Mouse (Mus musculus): ENCODE results near the gene Rint1. TPM values are rescaled to one million over a fixed set of nuclear protein-coding genes. Genes with fewer than 3 reads are reported as not detected.

The Rint1 gene
- polyA plus RNA-seq, 2 experiments: 12.6 to 14.2 TPM

GRCm38 (mm10) chr5:23861721-23862120, 74.2 kb downstream of the Rint1 start:
- no peak for DNase-seq (ENCODE audit: low read depth in 3 of 3, low spot score in 3 of 3)
- no peak overlapping the region for H3K4me2 ChIP-seq (ENCODE audit: low read depth)

GRCm38 (mm10) chr5:23862291-23862690, 74.8 kb downstream of the Rint1 start:
- TF ChIP-seq CTCF (IDR thresholded peaks at IDR 0.05; ENCODE audit: low read depth) (no peak), EP300 (IDR thresholded peaks at IDR 0.05; ENCODE audit: low read depth) (no peak)
- H3K27me3 ChIP-seq (ENCODE audit: control insufficient read depth, insufficient read depth, low read length): no peaks in the 10 kb centered on the region
- no peaks in the 10 kb centered on the region for H3K4me1 ChIP-seq (replicated peaks; ENCODE audit: control insufficient read depth in 2 of 2, insufficient read depth in 2 of 2, low read length in 1 of 2)
- H3K4me3 ChIP-seq (ENCODE audit: insufficient read depth in 1 of 2, low read depth in 2 of 2, low read length in 2 of 2): no peak overlapping the region
- no peak overlapping the region for H3K9ac ChIP-seq (replicated peaks)
- H3K36me3 ChIP-seq (replicated peaks; ENCODE audit: control insufficient read depth, insufficient read depth, low read depth): no peaks in the 10 kb centered on the region; the same call in 1 of the 2 replicates
- no peak overlapping the region for H3K27ac ChIP-seq
- WGBS (ENCODE audit: insufficient replicate concordance): 64% methylated on average over 5 of the region's 5 CpGs
- ATAC-seq (ENCODE audit: insufficient read depth): no peak
- no peak for DNase-seq (ENCODE audit: low read depth in 3 of 3, low spot score in 3 of 3)
- H3K4me2 ChIP-seq (ENCODE audit: low read depth): no peak overlapping the region
- H3K9me3 ChIP-seq (ENCODE audit: control insufficient read depth, low read length): no peaks in the 10 kb centered on the region

More at GRCm38 (mm10) chr5:23861721-23862120, 74.2 kb downstream of the Rint1 start:
- TF ChIP-seq EP300 (IDR thresholded peaks at IDR 0.05; ENCODE audit: low read depth): no peak
- no peak for TF ChIP-seq CTCF (IDR thresholded peaks at IDR 0.05; ENCODE audit: low read depth)
- Histone ChIP-seq H3K27ac (no peak overlapping the region), H3K4me3 (ENCODE audit: insufficient read depth in 1 of 2, low read depth in 2 of 2, low read length in 2 of 2) (no peak overlapping the region), H3K36me3 (replicated peaks; ENCODE audit: control insufficient read depth, insufficient read depth, low read depth) (no peaks in the 10 kb centered on the region; the same call in 1 of the 2 replicates), H3K4me1 (replicated peaks; ENCODE audit: control insufficient read depth in 2 of 2, insufficient read depth in 2 of 2, low read length in 1 of 2) (no peaks in the 10 kb centered on the region), H3K27me3 (ENCODE audit: control insufficient read depth, insufficient read depth, low read length) (no peaks in the 10 kb centered on the region), H3K9ac (replicated peaks) (no peak overlapping the region), H3K9me3 (ENCODE audit: control insufficient read depth, low read length) (no peaks in the 10 kb centered on the region)
- WGBS (ENCODE audit: insufficient replicate concordance): 75% methylated on average over 9 of the region's 9 CpGs
- ATAC-seq (ENCODE audit: insufficient read depth): no peak

- ATAC-seq (ENCODE audit: insufficient read depth): no peak
- no peak for DNase-seq (ENCODE audit: low read depth in 3 of 3, low spot score in 3 of 3)
These were observed 75.9 kb downstream of the Rint1 start for GRCm38 (mm10) chr5:23863166-23864053.

GRCm38 (mm10) chr5:23864054-23864965, 76.8 kb downstream of the Rint1 start:
- no peaks in the 10 kb centered on the region for H3K27me3 ChIP-seq (ENCODE audit: control insufficient read depth, insufficient read depth, low read length)
- H3K4me1 ChIP-seq (replicated peaks; ENCODE audit: control insufficient read depth in 2 of 2, insufficient read depth in 2 of 2, low read length in 1 of 2): no peaks in the 10 kb centered on the region
- no peak for ATAC-seq (ENCODE audit: insufficient read depth)
- no peaks in the 10 kb centered on the region for H3K9me3 ChIP-seq (ENCODE audit: control insufficient read depth, low read length)
- H3K4me2 ChIP-seq (ENCODE audit: low read depth): no peak overlapping the region
- H3K27ac ChIP-seq: no peak overlapping the region
- H3K4me3 ChIP-seq (ENCODE audit: insufficient read depth in 1 of 2, low read depth in 2 of 2, low read length in 2 of 2): no peak overlapping the region
- no peak for DNase-seq (ENCODE audit: low read depth in 3 of 3, low spot score in 3 of 3)
- WGBS (ENCODE audit: insufficient replicate concordance): 64% methylated on average over 13 of the region's 13 CpGs
- no peak for TF ChIP-seq EP300 (IDR thresholded peaks at IDR 0.05; ENCODE audit: low read depth)
- TF ChIP-seq CTCF (IDR thresholded peaks at IDR 0.05; ENCODE audit: low read depth): no peak
- no peaks in the 10 kb centered on the region; the same call in 1 of the 2 replicates for H3K36me3 ChIP-seq (replicated peaks; ENCODE audit: control insufficient read depth, insufficient read depth, low read depth)
- H3K9ac ChIP-seq (replicated peaks): no peak overlapping the region

More at GRCm38 (mm10) chr5:23863166-23864053, 75.9 kb downstream of the Rint1 start:
- Histone ChIP-seq H3K9ac (replicated peaks) (no peak overlapping the region), H3K27me3 (ENCODE audit: control insufficient read depth, insufficient read depth, low read length) (no peaks in the 10 kb centered on the region), H3K9me3 (ENCODE audit: control insufficient read depth, low read length) (no peaks in the 10 kb centered on the region), H3K4me3 (ENCODE audit: insufficient read depth in 1 of 2, low read depth in 2 of 2, low read length in 2 of 2) (no peak overlapping the region), H3K36me3 (replicated peaks; ENCODE audit: control insufficient read depth, insufficient read depth, low read depth) (no peaks in the 10 kb centered on the region; the same call in 1 of the 2 replicates), H3K4me2 (ENCODE audit: low read depth) (no peak overlapping the region), H3K27ac (no peak overlapping the region), H3K4me1 (replicated peaks; ENCODE audit: control insufficient read depth in 2 of 2, insufficient read depth in 2 of 2, low read length in 1 of 2) (no peaks in the 10 kb centered on the region)
- TF ChIP-seq EP300 (IDR thresholded peaks at IDR 0.05; ENCODE audit: low read depth) (no peak), CTCF (IDR thresholded peaks at IDR 0.05; ENCODE audit: low read depth) (no peak)
- WGBS (ENCODE audit: insufficient replicate concordance): 67% methylated on average over 7 of the region's 7 CpGs

Data from liver, embryonic 14.5 days (tissue).